Mouse (Mus musculus) MEL (cell line): ENCODE results near the gene Rbpj.

Experiments
- CHD1 ChIP-seq: IDR thresholded peaks from 2 replicates; pipeline ENCODE4 v1.6.1; 2012; ENCODE audit warnings: low read depth, mild to moderate bottlenecking, inconsistent platforms, low read length, improper control_type of control experiment
- CTCF ChIP-seq, 3 experiments: IDR thresholded peaks in 2 of 3; conservative IDR thresholded peaks in 1 of 3; 2 replicates each; pipeline ENCODE4 v1.5.1; 2011 to 2012; ENCODE audit warnings: low read length in 3 of 3, low read depth in 2 of 3, mild to moderate bottlenecking in 2 of 3, improper control_type of control experiment in 1 of 3, inconsistent platforms in 1 of 3, mixed read lengths in 1 of 3, moderate library complexity in 1 of 3; ENCODE audit not compliant: control insufficient read depth in 1 of 3, insufficient read depth in 1 of 3, poor library complexity in 1 of 3, severe bottlenecking in 1 of 3
- E2F4 ChIP-seq: IDR thresholded peaks from 2 replicates; pipeline ENCODE4 v1.6.1; 2011; ENCODE audit warnings: low read depth, low read length, improper control_type of control experiment, borderline replicate concordance
- EP300 ChIP-seq, 2 experiments: IDR thresholded peaks; 2 replicates each; pipeline ENCODE4 v1.6.1; 2011; ENCODE audit warnings: improper control_type of control experiment in 2 of 2, low read length in 2 of 2, low read depth in 1 of 2, mild to moderate bottlenecking in 1 of 2
- MAFK ChIP-seq: IDR thresholded peaks from 2 replicates; pipeline ENCODE4 v1.6.1; 2011; ENCODE audit warnings: low read depth, mild to moderate bottlenecking, low read length, improper control_type of control experiment, borderline replicate concordance
- POLR2A ChIP-seq, 2 experiments: IDR thresholded peaks; 2 replicates each; pipeline ENCODE4 v1.6.1; 2011 to 2012; ENCODE audit warnings: low read length in 2 of 2, mild to moderate bottlenecking in 2 of 2, control low read depth in 1 of 2, improper control_type of control experiment in 1 of 2, low read depth in 1 of 2, moderate library complexity in 1 of 2; ENCODE audit not compliant: control insufficient read depth in 1 of 2, insufficient read depth in 1 of 2, poor library complexity in 1 of 2
- POLR2AphosphoS2 ChIP-seq: IDR thresholded peaks from 2 replicates; pipeline ENCODE4 v1.6.1; 2011; ENCODE audit warnings: low read length, improper control_type of control experiment
- RAD21 ChIP-seq: IDR thresholded peaks from 2 replicates; pipeline ENCODE4 v1.6.1; 2011; ENCODE audit warnings: mild to moderate bottlenecking, low read depth, low read length, improper control_type of control experiment
- TAL1 ChIP-seq: IDR thresholded peaks from 2 replicates; pipeline ENCODE4 v1.6.1; 2012; ENCODE audit warnings: mild to moderate bottlenecking, inconsistent platforms, low read length, moderate library complexity, mixed read lengths
- TCF12 ChIP-seq: IDR thresholded peaks from 2 replicates; pipeline ENCODE4 v1.6.1; 2014; ENCODE audit warnings: low read depth, mild to moderate bottlenecking, inconsistent platforms, low read length, improper control_type of control experiment, moderate library complexity
- ZMIZ1 ChIP-seq: IDR thresholded peaks from 2 replicates; pipeline ENCODE4 v1.6.1; 2012; ENCODE audit warnings: low read depth, mild to moderate bottlenecking, inconsistent platforms, low read length, improper control_type of control experiment, moderate library complexity

DNA sequence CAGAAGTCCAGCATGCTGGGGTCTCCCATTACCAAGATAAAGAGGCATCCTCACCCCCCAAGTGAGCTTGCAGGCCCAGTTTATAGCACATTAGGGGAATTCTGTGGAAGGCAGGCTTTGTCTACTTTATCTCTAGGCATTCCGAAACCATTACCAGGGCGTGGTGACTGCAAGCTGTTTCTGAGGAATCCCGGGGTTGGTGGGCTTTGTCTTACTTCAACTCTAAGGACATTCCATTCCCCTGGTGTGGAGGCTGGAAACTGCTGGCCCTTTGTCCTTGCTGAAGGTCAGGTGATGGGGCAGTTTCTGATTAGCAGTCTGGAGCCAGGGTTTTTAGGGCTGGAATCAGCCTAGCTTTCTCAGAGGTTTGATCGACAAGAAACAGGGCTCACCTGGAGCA lies 205.6 kb downstream of the Rbpj start:
- TF ChIP-seq ZMIZ1 (no peak), RAD21 (no peak), CTCF (IDR thresholded peaks at IDR 0.05 in 2 of 3, conservative IDR thresholded peaks at IDR 0.05 in 1 of 3; ENCODE audit: control insufficient read depth in 1 of 3, insufficient read depth in 1 of 3, low read depth in 2 of 3, low read length in 3 of 3, poor library complexity in 1 of 3, severe bottlenecking in 1 of 3) (no peak), MAFK (no peak), TAL1 (no peak), POLR2A (IDR thresholded peaks at IDR 0.05; ENCODE audit: control insufficient read depth in 1 of 2, insufficient read depth in 1 of 2, low read depth in 1 of 2, low read length in 2 of 2, poor library complexity in 1 of 2) (no peak), EP300 (IDR thresholded peaks at IDR 0.05; ENCODE audit: low read depth in 1 of 2, low read length in 2 of 2) (no peak), CHD1 (no peak), POLR2AphosphoS2 (no peak), TCF12 (no peak), E2F4 (no peak)
